Mouse (Mus musculus) lung, adult 2 months (tissue): ENCODE data around the gene Lctl.

ENCODE experiments used
- CTCF ChIP-seq: fragments of 200-500 bp; IDR thresholded peaks from 2 replicates; pipeline ENCODE4 v1.5.1; 2011; ENCODE audit warnings: mild to moderate bottlenecking, low read length, control low read depth; ENCODE audit not compliant: insufficient read depth
- POLR2A ChIP-seq: fragments of 200-500 bp; IDR thresholded peaks from 2 replicates; pipeline ENCODE4 v1.6.1; 2011; ENCODE audit warnings: low read depth, mild to moderate bottlenecking, control low read depth, low read length, borderline replicate concordance; ENCODE audit errors: extremely low read depth

DNA sequence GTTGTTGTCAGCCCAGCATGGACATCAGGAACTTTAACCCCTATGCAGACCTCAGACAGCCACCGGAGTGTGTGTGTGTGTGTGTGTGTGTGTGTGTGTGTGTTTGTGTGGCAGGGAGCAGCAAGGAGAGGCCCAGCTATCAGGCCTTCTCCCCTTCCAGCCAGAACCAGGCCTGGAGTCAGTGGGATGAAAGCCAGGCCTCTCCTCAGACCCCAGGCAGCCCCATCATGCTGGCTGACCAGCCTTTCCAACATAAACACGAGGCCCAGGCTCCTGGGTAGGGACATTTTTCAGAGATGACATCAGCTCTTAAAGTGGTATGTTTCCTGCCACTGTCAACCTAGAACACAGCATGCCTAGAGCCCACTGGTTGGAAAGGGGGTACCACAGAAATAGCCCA is 2.3 kb upstream of the Lctl start:
- TF ChIP-seq CTCF, result no peak
- TF ChIP-seq POLR2A, result no peak
